Mouse (Mus musculus) thymus, adult 2 months (tissue): ENCODE measurements around the gene Tm9sf2.

Source experiments
- CTCF ChIP-seq: fragments of 200-500 bp; IDR thresholded peaks from 2 replicates; pipeline ENCODE4 v1.5.1; 2012; ENCODE audit warnings: mild to moderate bottlenecking, control low read depth, low read length, moderate library complexity, borderline replicate concordance; ENCODE audit not compliant: control insufficient read depth, poor library complexity, insufficient read depth; ENCODE audit errors: extremely low read depth
- POLR2A ChIP-seq: fragments of 200-500 bp; IDR thresholded peaks from 2 replicates; pipeline ENCODE4 v1.6.1; 2012; ENCODE audit warnings: mild to moderate bottlenecking, low read length, control low read depth, moderate library complexity; ENCODE audit not compliant: control insufficient read depth, poor library complexity, insufficient read depth; ENCODE audit errors: extremely low read depth

- TF ChIP-seq POLR2A: no peak
- no peak for TF ChIP-seq CTCF
Observed at GRCm38 (mm10) chr14:122143585-122144269, 36.9 kb downstream of the Tm9sf2 start.
